Mouse (Mus musculus) forebrain, embryonic 11.5 days (tissue): ENCODE results near the gene Mydgf. TPM values are rescaled to one million over a fixed set of nuclear protein-coding genes. Genes with fewer than 3 reads are reported as not detected.

Source experiments
- ATAC-seq: fragments of 200-750 bp; cut with Nextera tagmentation; replicated peaks from 2 replicates; pipeline ENCODE4 v1.8.0; 2017; ENCODE audit warnings: moderate TSS enrichment; ENCODE audit not compliant: low FRiP score
- DNase-seq: peaks from one replicate; pipeline ENCODE4 v3.0.0-alpha.2; 2017; ENCODE audit warnings: low spot score
- H3K27ac ChIP-seq: fragments of 300-500 bp; sonication (generic); 2 replicates; pipeline ENCODE4 v1.5.1; 2014; ENCODE audit warnings: low read depth, low read length
- H3K27me3 ChIP-seq: fragments of 300-500 bp; sonication (generic); 2 replicates; pipeline ENCODE4 v1.6.1; 2014; ENCODE audit warnings: mild to moderate bottlenecking, low read length, mixed read lengths; ENCODE audit not compliant: control insufficient read depth, insufficient read depth
- H3K36me3 ChIP-seq: fragments of 300-500 bp; sonication (generic); 2 replicates; pipeline ENCODE4 v1.6.1; 2014; ENCODE audit warnings: mild to moderate bottlenecking, low read length, moderate library complexity, mixed read lengths; ENCODE audit not compliant: control insufficient read depth, insufficient read depth
- H3K4me1 ChIP-seq: fragments of 300-500 bp; sonication (generic); replicated peaks from 2 replicates; pipeline ENCODE4 v1.6.1; 2014; ENCODE audit warnings: low read length, mixed read lengths; ENCODE audit not compliant: control insufficient read depth, insufficient read depth
- H3K4me2 ChIP-seq: fragments of 300-500 bp; sonication (generic); 2 replicates; pipeline ENCODE4 v1.6.1; 2014; ENCODE audit warnings: low read depth, mild to moderate bottlenecking, low read length, moderate library complexity, mixed read lengths; ENCODE audit not compliant: severe bottlenecking
- H3K4me3 ChIP-seq: fragments of 300-500 bp; sonication (generic); 2 replicates; pipeline ENCODE4 v1.5.1; 2014; ENCODE audit warnings: low read depth, low read length
- H3K9ac ChIP-seq: fragments of 300-500 bp; sonication (generic); 2 replicates; pipeline ENCODE4 v1.6.1; 2014; ENCODE audit warnings: low read length
- H3K9me3 ChIP-seq: fragments of 300-500 bp; sonication (generic); 2 replicates; pipeline ENCODE4 v1.6.1; 2016; ENCODE audit warnings: low read length, mixed read lengths; ENCODE audit not compliant: control insufficient read depth
- WGBS: fragments of 180-500 bp; shearing (Covaris S2); extraction: QIAGEN DNeasy Blood & Tissue Kit; methylation state at CpG from one replicate; pipeline ENCODE4 v1.1.7; 2014; 5-methylcytosine and 5-hydroxymethylcytosine counted together
- polyA plus RNA-seq: library from polyadenylated mRNA; unstranded; fragments of >200 nt; fragmentation: Nextera tagmentation; extraction: Ambion mirVana; gene quantifications from 2 replicates; pipeline ENCODE4 v1.2.1, GENCODE M21; 2014

The Mydgf gene
- polyA plus RNA-seq, 1 experiment from 2014 or later, result 55.4 TPM

DNA sequence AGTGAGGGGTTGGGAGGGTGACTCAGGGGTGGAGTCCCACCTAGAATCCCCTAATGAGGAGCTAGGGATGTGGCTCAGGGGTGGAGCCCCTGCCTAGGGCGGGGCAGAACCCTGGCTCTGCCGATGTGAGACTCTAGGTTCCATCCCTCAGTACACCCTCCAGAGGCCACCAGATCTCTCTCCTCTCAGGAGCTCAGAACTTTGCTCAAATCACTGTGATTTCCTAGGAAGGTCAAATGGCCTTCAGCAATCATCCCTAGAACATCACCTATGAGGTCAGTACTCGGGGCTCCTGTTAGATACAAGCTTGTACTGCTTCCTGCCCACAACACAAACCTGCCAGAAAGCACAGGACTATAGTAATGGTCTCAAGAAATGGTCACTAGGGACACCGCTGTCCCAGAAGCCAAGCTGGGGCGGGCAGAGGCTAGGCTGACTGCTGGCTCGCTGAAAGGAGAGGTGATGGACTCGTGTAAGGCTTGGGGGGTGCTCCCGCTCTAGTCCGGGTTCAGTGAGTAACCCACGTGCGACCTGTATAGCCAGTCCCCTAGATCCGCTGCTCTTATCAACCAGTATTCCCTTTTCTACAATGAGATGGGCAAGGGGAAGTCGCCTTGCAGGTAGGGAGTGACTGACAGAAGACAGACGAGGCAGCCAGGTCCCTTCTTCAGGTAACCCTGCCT, 604 bp downstream of the Mydgf start:
- peak overlapping the region; percentile 80 for H3K4me3 ChIP-seq
- peak overlapping the region; percentile 90 for H3K4me2 ChIP-seq
- under 1% methylated on average over 14 of the region's 14 CpGs for WGBS
- 0 out of 2 replicates have a peak overlapping the region, but pooled peaks have one; percentile 46 for H3K27ac ChIP-seq
- H3K9me3 ChIP-seq, result no peaks in the 10 kb centered on the region
- H3K4me1 ChIP-seq, result 0 out of 2 replicates have a peak, but pooled peaks cover 3% of the 10 kb centered on the region
- H3K36me3 ChIP-seq, result peaks cover 3% of the 10 kb centered on the region; the same call in 1 of the 2 replicates
- ATAC-seq (peak; percentile 59), DNase-seq (no peak)
- H3K27me3 ChIP-seq, result no peaks in the 10 kb centered on the region
- peak overlapping the region; percentile 74 for H3K9ac ChIP-seq

DNA sequence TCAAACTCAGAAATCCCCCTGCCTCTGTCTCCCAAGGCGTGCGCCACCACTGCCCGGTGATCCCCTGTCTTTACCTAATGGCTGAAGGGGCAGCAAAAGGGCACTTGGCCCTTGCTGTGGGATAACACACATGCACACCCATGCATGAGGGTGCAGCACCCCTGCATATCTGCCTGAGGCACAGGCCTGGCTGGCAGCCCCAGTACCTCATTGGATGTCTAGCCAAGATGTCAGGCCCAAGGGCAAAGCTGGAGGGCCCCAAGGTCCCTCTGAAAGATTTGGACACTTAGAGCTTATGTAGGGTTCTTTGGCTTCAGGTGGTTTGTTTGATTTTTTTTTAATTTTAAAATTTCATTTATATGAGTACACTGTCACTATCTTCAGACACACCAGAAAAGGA, 8.3 kb downstream of the Mydgf start:
- no peak overlapping the region for H3K4me2 ChIP-seq
- no peak overlapping the region for H3K27ac ChIP-seq
- peaks cover 2% of the 10 kb centered on the region; the same call in 1 of the 2 replicates for H3K4me1 ChIP-seq
- 98% methylated on average over 3 of the region's 3 CpGs for WGBS
- no peak overlapping the region for H3K4me3 ChIP-seq
- ATAC-seq (no peak), DNase-seq (no peak)
- H3K36me3 ChIP-seq, result peaks cover 4% of the 10 kb centered on the region; the same call in 1 of the 2 replicates
- no peaks in the 10 kb centered on the region for H3K27me3 ChIP-seq
- H3K9me3 ChIP-seq, result no peaks in the 10 kb centered on the region
- H3K9ac ChIP-seq, result no peak overlapping the region

DNA sequence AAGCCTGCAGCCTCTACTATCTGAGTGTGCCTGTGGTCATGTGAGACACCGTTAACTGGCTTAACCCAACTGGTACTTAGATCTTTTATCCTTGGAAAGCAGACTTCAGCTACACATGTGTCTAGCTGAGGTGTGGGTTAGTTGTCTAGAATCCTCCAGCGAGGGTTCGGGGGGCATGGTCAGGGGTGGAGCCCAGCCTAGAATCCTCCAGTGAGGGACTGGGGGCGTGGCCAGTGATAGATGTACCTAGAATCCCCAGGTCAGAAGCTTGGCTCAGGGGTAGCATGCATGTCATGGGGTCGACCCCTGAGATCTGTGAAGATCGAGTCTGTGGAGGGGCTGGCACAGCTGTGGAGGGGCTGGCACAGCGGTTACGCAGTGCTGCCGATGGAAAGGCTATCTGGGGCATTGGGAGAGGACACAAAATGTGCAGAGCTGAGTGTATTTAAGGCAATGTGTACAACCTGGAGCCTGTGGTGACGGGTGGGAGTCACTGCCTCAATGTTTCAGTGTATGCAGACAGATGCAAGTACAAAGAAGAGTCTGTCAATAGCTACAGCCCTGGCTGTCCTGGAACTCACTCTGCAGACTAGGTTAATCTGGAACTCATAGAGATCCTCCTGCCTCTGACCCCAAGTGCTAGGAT, 10.2 kb downstream of the Mydgf start:
- H3K9ac ChIP-seq, result no peak overlapping the region
- H3K4me1 ChIP-seq, result peaks cover 8% of the 10 kb centered on the region; the same call in 1 of the 2 replicates
- no peak overlapping the region for H3K27ac ChIP-seq
- WGBS, result 56% methylated on average over 10 of the region's 10 CpGs
- H3K4me2 ChIP-seq, result no peak overlapping the region
- DNase-seq, result no peak
- ATAC-seq, result no peak
- H3K9me3 ChIP-seq, result no peaks in the 10 kb centered on the region
- H3K4me3 ChIP-seq, result no peak overlapping the region
- H3K27me3 ChIP-seq, result no peaks in the 10 kb centered on the region
- H3K36me3 ChIP-seq, result peaks cover 4% of the 10 kb centered on the region; the same call in 1 of the 2 replicates

DNA sequence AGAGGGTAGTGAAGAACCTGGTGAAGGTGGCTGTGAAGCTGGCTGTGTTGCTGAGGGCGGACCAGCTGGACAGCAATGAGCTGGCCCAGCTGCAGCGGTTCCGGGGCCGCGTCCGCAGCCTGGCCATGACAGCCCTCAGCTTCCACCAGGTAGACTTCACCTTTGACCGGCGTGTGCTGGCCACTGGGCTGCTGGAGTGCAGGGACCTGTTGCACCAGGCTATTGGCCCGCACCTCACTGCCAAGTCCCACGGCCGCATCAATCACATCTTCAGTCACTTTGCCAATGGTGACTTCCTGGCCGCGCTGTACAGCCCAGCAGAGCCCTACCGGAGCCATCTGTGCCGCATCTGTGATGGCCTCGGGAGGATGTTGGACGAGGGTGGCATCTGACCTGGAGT, 11.8 kb downstream of the Mydgf start:
- H3K4me2 ChIP-seq, result no peak overlapping the region
- H3K9me3 ChIP-seq, result no peaks in the 10 kb centered on the region
- H3K27ac ChIP-seq, result no peak overlapping the region
- no peak for ATAC-seq
- H3K27me3 ChIP-seq, result no peaks in the 10 kb centered on the region
- no peak overlapping the region for H3K9ac ChIP-seq
- peaks cover 4% of the 10 kb centered on the region; the same call in 1 of the 2 replicates for H3K36me3 ChIP-seq
- no peak for DNase-seq
- 94% methylated on average over 17 of the region's 17 CpGs for WGBS
- H3K4me1 ChIP-seq, result peaks cover 8% of the 10 kb centered on the region; the same call in 1 of the 2 replicates
- H3K4me3 ChIP-seq, result no peak overlapping the region

DNA sequence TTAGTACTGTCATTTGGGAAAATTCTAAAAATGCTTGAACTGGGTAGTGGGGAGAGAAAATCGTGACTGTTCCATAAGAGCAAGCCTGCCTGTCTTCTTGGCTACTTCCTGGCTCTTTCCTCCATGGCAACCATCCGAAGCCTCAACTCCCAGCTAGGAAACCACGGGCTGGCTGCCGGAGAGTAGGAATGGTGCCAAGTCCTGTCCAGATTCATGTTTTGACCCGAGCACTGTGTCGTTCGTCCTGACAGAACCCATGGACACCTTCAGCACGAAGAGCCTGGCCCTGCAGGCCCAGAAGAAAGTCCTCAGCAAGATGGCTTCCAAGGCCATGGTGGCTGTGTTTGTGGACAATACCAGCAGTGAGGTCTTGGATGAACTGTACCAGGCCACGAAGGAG, 12.3 kb downstream of the Mydgf start:
- 91% methylated on average over 9 of the region's 9 CpGs for WGBS
- H3K36me3 ChIP-seq, result no peaks in the 10 kb centered on the region; the same call in 1 of the 2 replicates
- H3K27ac ChIP-seq, result no peak overlapping the region
- H3K4me3 ChIP-seq, result no peak overlapping the region
- peaks cover 8% of the 10 kb centered on the region; the same call in 1 of the 2 replicates for H3K4me1 ChIP-seq
- no peaks in the 10 kb centered on the region for H3K9me3 ChIP-seq
- no peak overlapping the region for H3K4me2 ChIP-seq
- no peak overlapping the region for H3K9ac ChIP-seq
- no peak for ATAC-seq
- no peaks in the 10 kb centered on the region for H3K27me3 ChIP-seq
- DNase-seq, result no peak

DNA sequence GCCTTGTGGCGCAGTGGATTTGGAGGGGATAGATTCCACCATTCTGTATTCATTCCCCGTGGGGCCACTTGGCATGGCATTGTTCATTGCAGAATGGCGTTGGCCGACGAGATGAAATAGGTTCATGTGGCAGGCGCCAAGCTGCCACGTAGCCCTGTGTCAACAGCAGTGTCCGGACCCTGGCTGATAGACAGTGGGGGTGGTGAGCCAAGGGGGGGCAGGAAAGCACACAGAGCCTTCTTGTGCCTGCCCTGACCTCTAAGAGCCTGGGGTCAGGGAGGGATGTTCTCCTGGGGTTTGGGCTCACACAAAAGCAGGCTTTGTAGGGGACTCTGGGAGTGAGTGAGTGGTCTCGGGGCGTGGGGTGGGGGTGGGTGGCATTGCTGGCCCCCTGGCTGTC, 13.1 kb downstream of the Mydgf start:
- peaks cover 8% of the 10 kb centered on the region; the same call in 1 of the 2 replicates for H3K4me1 ChIP-seq
- H3K27me3 ChIP-seq, result no peaks in the 10 kb centered on the region
- H3K27ac ChIP-seq, result no peak overlapping the region; the same call in 1 of the 2 replicates
- ATAC-seq, result no peak
- H3K36me3 ChIP-seq, result no peaks in the 10 kb centered on the region
- H3K4me3 ChIP-seq, result no peak overlapping the region
- 26% methylated on average over 10 of the region's 10 CpGs for WGBS
- no peak for DNase-seq
- no peak overlapping the region for H3K4me2 ChIP-seq
- H3K9ac ChIP-seq, result no peak overlapping the region; the same call in 1 of the 2 replicates
- no peaks in the 10 kb centered on the region for H3K9me3 ChIP-seq

DNA sequence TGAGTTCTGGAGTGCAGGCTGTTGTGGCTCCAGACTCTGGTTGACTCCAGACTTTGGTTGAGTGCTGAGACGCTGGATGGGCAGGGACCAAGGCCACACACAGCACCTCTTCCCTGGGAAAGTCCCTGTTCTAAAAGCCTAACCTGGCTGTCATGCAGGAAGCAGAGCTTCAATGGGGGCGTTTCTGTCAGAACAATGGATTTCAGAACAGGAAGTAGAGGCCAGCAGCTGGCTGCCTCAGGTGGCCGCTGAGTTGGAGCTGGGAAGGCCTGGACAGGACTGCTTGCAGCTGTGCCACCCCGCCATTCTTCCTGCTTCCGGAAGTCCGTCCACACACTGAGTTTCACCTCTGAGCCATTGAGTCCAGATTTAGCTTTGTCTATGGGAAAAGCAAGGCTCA, 13.9 kb downstream of the Mydgf start:
- ATAC-seq (no peak), DNase-seq (no peak)
- no peaks in the 10 kb centered on the region for H3K36me3 ChIP-seq
- no peaks in the 10 kb centered on the region for H3K9me3 ChIP-seq
- H3K4me1 ChIP-seq, result peaks cover 8% of the 10 kb centered on the region; the same call in 1 of the 2 replicates
- 69% methylated on average over 6 of the region's 6 CpGs for WGBS
- H3K9ac ChIP-seq, result no peak overlapping the region
- H3K27me3 ChIP-seq, result no peaks in the 10 kb centered on the region
- peak overlapping the region; percentile 25; the same call in 1 of the 2 replicates for H3K27ac ChIP-seq
- no peak overlapping the region for H3K4me3 ChIP-seq
- H3K4me2 ChIP-seq, result no peak overlapping the region

DNA sequence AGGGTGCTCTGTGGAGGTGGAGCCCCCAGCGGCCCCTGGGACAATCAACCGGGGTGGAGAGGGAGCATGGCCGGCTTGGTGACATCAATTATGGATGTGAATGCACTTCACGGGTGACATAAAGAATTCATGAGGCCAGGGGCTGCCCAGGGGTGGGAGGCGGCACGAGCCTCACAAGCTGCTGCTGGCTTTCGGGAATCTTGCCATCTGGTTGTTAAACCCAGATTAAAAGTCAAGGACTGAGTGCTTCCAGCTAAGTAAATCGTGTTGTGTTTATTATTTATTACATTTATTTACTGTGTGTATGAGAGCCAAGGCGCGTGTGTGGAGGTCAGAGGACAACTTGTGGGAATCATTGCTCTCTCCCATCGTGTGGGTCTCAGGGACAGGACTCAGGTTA, 18.0 kb downstream of the Mydgf start:
- DNase-seq (no peak), ATAC-seq (no peak)
- no peaks in the 10 kb centered on the region for H3K36me3 ChIP-seq
- H3K4me3 ChIP-seq, result no peak overlapping the region
- peaks cover 16% of the 10 kb centered on the region for H3K4me1 ChIP-seq
- H3K9ac ChIP-seq, result no peak overlapping the region
- no peaks in the 10 kb centered on the region for H3K9me3 ChIP-seq
- 0 out of 2 replicates have a peak overlapping the region, but pooled peaks have one; percentile 3 for H3K27ac ChIP-seq
- 75% methylated on average over 11 of the region's 11 CpGs for WGBS
- H3K27me3 ChIP-seq, result peaks cover 3% of the 10 kb centered on the region; the same call in 1 of the 2 replicates
- H3K4me2 ChIP-seq, result no peak overlapping the region
